ENCODE assay signal across 8 mouse cellular contexts in the genomic region with DNA sequence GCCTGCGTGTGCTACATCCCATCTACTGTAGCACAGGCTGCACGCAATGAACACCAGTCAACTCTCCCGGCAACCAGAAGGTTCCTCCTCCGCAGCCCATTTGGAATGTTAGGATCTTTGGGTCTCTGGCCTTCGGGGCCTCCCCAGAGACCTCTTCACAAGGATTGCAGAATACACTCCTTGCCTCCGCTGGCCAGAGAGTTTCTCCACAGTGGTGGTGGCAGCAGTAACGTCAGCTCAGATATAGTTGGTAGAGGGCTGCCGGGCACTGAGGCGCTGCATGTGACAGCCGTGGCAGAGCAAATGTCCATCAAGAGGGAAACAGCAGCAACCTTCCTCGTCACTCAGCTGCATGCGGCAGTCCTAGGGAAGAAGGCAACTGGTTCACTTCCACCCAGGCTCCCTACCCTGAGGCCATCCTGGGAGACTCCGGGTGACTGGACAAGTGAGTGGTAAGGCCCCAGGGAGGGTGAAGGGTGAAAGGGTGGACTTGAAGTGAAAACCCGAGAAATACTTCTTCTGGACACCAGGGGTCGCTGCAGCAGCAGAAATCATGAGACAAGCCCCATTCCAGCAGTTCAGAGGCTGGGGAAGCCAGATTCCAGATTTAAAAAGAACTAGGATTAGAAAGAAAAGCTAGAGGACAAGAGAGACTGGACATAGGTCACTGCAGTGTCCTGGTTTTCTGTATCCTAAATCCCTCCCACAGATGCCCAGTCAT. TPM values are rescaled to one million over a fixed set of nuclear protein-coding genes. Genes with fewer than 3 reads are reported as not detected.
DNase-seq lines count a peak whose midpoint lies in the region; ATAC-seq and TF ChIP-seq lines count a peak whose summit lies in the region.
"Had no signal": no experiment of that assay in that cellular context is flagged by ENCODE, and none has a peak within 500 bp of the region (broad histone marks: within the 10 kb centered on the region; RNA-seq: fewer than 3 reads in every experiment).

No protein-coding gene starts in this region.

- 69% methylated on average over 15 of the region's 15 CpGs for WGBS in lung, embryonic 15.5 days

- H3K9me3 ChIP-seq in ES-Bruce4 (replicated peaks; ENCODE audit: control insufficient read depth, insufficient read depth, low read length, poor library complexity, severe bottlenecking), result no peaks in the 10 kb centered on the region
- no peaks in the 10 kb centered on the region for H3K9me3 ChIP-seq in lung, embryonic 15.5 days
- H3K9me3 ChIP-seq: limb, embryonic 12.5 days had no signal

- peak; percentile 73 for TF ChIP-seq CTCF in ES-Bruce4 (IDR thresholded peaks at IDR 0.05; ENCODE audit: low read depth, low read length)

- peak overlapping the region; percentile 70 for H3K27ac ChIP-seq in ES-Bruce4 (ENCODE audit: insufficient read depth, low read length)
- H3K27ac ChIP-seq in lung, embryonic 15.5 days, result peak overlapping the region; percentile 61

- TF ChIP-seq POLR2A in ES-Bruce4 (IDR thresholded peaks at IDR 0.05; ENCODE audit: insufficient read depth, low read length), result no peak

- no peak overlapping the region for H3K4me3 ChIP-seq in ES-Bruce4 (ENCODE audit: low read depth, low read length)
- H3K4me3 ChIP-seq in lung, embryonic 15.5 days, result no peak overlapping the region
- H3K4me3 ChIP-seq: limb, embryonic 12.5 days had no signal

- no peaks in the 10 kb centered on the region for H3K27me3 ChIP-seq in ES-Bruce4 (ENCODE audit: control insufficient read depth, insufficient read depth, low read length, poor library complexity, severe bottlenecking)
- no peaks in the 10 kb centered on the region for H3K27me3 ChIP-seq in lung, embryonic 15.5 days
- H3K27me3 ChIP-seq: limb, embryonic 12.5 days had no signal

- TF ChIP-seq EP300 in ES-Bruce4 (IDR thresholded peaks at IDR 0.05; ENCODE audit: insufficient read depth, low read depth, low read length), result 0 out of 2 replicates have a peak, but pooled peaks have one; percentile 12

- peaks cover 9% of the 10 kb centered on the region for H3K4me1 ChIP-seq in ES-Bruce4 (ENCODE audit: control insufficient read depth, insufficient read depth, low read length)
- H3K4me1 ChIP-seq in lung, embryonic 15.5 days, result peaks cover 34% of the 10 kb centered on the region

- DNase-seq in adrenal gland, postnatal 10 days, result peak; percentile 85
- DNase-seq in embryo, embryonic 9.5 days (ENCODE audit: extremely low spot score), result peak; percentile 80
- peak; percentile 78 for DNase-seq in heart, adult 8-10 months (ENCODE audit: low spot score)
- peak; percentile 76 for DNase-seq in layer of hippocampus, adult 11-12 months (ENCODE audit: low spot score)
- peak; percentile 75 to 83 for DNase-seq in right cerebral cortex, adult 2 months (ENCODE audit: low spot score in 2 of 2)

- H3K36me3 ChIP-seq in ES-Bruce4 (ENCODE audit: control insufficient read depth, insufficient read depth, low read length, poor library complexity, severe bottlenecking), result peaks cover 50% of the 10 kb centered on the region
- peaks cover 54% of the 10 kb centered on the region for H3K36me3 ChIP-seq in lung, embryonic 15.5 days

- ATAC-seq in lung, embryonic 15.5 days (ENCODE audit: borderline replicate concordance, extremely low read depth, low FRiP score, low TSS enrichment), result no peak

- H3K9ac ChIP-seq in ES-Bruce4 (ENCODE audit: low read depth, poor library complexity, severe bottlenecking), result no peak overlapping the region
- H3K9ac ChIP-seq in lung, embryonic 15.5 days, result no peak overlapping the region
- H3K9ac ChIP-seq: limb, embryonic 12.5 days had no signal

- H3K4me2 ChIP-seq in lung, embryonic 15.5 days, result no peak overlapping the region
- H3K4me2 ChIP-seq: limb, embryonic 12.5 days had no signal

RNA-seq across cellular contexts. Expression of a gene that starts 8.5 kb away (rescaled TPM):
- polyA plus RNA-seq in ES-Bruce4 (2011; ENCODE audit: insufficient read depth, insufficient read length, low read depth, missing spikeins), result 112 TPM in 2 replicates
- total RNA-seq in adrenal gland, postnatal 10 days (2021), result 10 to 100 TPM; 18.9 to 20.7 TPM
- 1 to 10 TPM; 4.6 to 5.2 (median 4.7) TPM for total RNA-seq in heart, adult 8-10 months (2022)
- polyA plus RNA-seq in lung, embryonic 15.5 days (2015; fragmentation: Nextera tagmentation; extraction: Ambion mirVana), result 49.0 and 52.8 TPM in 2 replicates

RNA-seq across cellular contexts. Expression of a gene that starts 14.4 kb away (rescaled TPM):
- 68.6 and 72.3 TPM in 2 replicates for polyA plus RNA-seq in ES-Bruce4 (2011; ENCODE audit: insufficient read depth, insufficient read length, low read depth, missing spikeins)
- 10 to 100 TPM; 31.0 to 32.5 TPM for total RNA-seq in adrenal gland, postnatal 10 days (2021)
- total RNA-seq in heart, adult 8-10 months (2022), result 1 to 10 TPM; 3.5 to 6.1 (median 4.1) TPM
- 58.1 and 68.7 TPM in 2 replicates for polyA plus RNA-seq in lung, embryonic 15.5 days (2015; fragmentation: Nextera tagmentation; extraction: Ambion mirVana)

RNA-seq across cellular contexts. Expression of a gene that starts 36.9 kb away (rescaled TPM):
- 8.4 and 9.2 TPM in 2 replicates for polyA plus RNA-seq in ES-Bruce4 (2011; ENCODE audit: insufficient read depth, insufficient read length, low read depth, missing spikeins)
- total RNA-seq in adrenal gland, postnatal 10 days (2021), result 1 to 10 TPM; 4.9 to 6.9 TPM
- 1 to 10 TPM; 2.7 to 5.8 (median 4.7) TPM for total RNA-seq in heart, adult 8-10 months (2022)
- 8.6 and 8.8 TPM in 2 replicates for polyA plus RNA-seq in lung, embryonic 15.5 days (2015; fragmentation: Nextera tagmentation; extraction: Ambion mirVana)

RNA-seq across cellular contexts. Expression of a gene that starts 49.0 kb away (rescaled TPM):
- polyA plus RNA-seq in ES-Bruce4 (2011; ENCODE audit: insufficient read depth, insufficient read length, low read depth, missing spikeins), result 206 and 225 TPM in 2 replicates
- 100 to 1,000 TPM; 226 to 247 TPM for total RNA-seq in adrenal gland, postnatal 10 days (2021)
- total RNA-seq in heart, adult 8-10 months (2022), result 100 to 1,000 TPM; 177 to 185 (median 182) TPM
- polyA plus RNA-seq in lung, embryonic 15.5 days (2015; fragmentation: Nextera tagmentation; extraction: Ambion mirVana), result 378 and 407 TPM in 2 replicates

RNA-seq across cellular contexts. Expression of a gene that starts 51.5 kb away (rescaled TPM):
- polyA plus RNA-seq in ES-Bruce4 (2011; ENCODE audit: insufficient read depth, insufficient read length, low read depth, missing spikeins), result 165 and 183 TPM in 2 replicates
- 10 to 100 TPM; 41.1 to 42.1 TPM for total RNA-seq in adrenal gland, postnatal 10 days (2021)
- total RNA-seq in heart, adult 8-10 months (2022), result 10 to 100 TPM; 29.8 to 34.0 (median 32.1) TPM
- polyA plus RNA-seq in lung, embryonic 15.5 days (2015; fragmentation: Nextera tagmentation; extraction: Ambion mirVana), result 83.6 and 87.0 TPM in 2 replicates

Comparison
In these comparisons a context has a peak if more than half of its experiments do, and no peak if none do; other contexts are left out.
1. RNA of a gene that starts 14.4 kb away (total RNA-seq): 31.0 to 32.5 TPM in adrenal gland, postnatal 10 days; 3.5 to 6.1 TPM in heart, adult 8-10 months; every median in the first group is over 4 times any median in the second.
2. Peak in every context shown above with its lines, with median percentiles within 50 percentile points of each other: DNase-seq.